Mouse (Mus musculus) cerebellum, adult (tissue): ENCODE data around the gene Ltbp1.

Source experiments
- ATAC-seq: cut with Nextera tagmentation; 2 replicates; pipeline ENCODE4 v1.9.2; 2017; ENCODE audit warnings: mild to moderate bottlenecking, moderate library complexity, mixed read lengths; ENCODE audit not compliant: insufficient number of reproducible peaks, low FRiP score, low TSS enrichment

Ltbp1 gene

DNA sequence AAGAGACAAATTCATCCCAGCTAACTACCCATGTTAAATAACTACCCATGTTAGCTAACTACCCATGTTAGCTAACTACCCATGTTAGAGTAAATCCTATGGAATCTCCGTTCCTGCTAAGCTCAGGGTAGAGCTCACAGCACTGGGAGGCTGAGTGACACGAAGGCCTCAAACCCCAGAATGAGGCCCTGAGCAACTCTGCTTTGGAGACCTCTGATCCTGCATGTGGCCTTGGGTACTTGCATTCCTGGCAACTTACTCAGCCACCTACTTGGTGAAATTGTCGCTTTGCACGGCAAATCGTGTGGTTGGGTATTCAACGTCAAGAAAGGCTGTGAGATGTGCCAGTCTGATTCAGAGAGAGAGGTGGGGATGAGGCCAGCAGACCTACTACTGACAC, 50.6 kb downstream of the Ltbp1 start:
- no peak for ATAC-seq

DNA sequence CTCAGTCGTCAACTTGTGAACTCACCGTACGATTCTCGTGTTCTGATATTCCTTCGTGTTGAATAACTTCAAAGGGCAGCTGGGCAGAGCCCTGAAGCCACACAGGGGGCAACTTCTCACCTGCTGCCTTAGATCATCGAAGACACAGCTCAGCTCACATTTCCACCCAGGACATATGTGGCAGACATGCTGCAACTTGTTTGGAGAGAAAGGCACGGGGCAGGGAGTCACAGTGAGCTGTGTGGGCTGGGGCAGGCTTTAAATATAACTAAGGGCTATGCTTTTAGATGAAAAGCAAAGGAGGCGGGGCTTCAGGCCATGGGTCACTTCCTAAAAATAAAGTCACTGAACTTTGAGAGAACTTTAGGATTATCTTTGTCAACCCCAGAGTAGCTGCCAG, 51.3 kb downstream of the Ltbp1 start:
- ATAC-seq = no peak

DNA sequence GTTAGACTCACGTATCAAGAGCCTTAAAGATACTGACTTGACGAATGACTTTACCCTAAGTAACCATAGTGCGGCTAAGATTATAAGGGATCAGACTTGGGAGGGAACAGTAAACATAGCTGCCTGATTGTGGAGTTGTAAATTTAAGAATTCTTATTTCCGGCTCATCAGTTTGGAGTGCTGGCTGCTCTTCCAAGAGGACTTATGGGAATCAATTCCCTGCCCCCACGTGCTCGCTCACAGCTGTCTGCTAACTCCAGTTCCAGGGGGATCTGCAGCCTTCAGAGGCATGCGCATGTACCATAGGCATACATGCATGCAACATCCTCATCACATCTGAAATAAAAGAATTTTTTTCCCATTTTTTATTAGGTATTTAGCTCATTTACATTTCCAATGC, 61.0 kb downstream of the Ltbp1 start:
- no peak for ATAC-seq

DNA sequence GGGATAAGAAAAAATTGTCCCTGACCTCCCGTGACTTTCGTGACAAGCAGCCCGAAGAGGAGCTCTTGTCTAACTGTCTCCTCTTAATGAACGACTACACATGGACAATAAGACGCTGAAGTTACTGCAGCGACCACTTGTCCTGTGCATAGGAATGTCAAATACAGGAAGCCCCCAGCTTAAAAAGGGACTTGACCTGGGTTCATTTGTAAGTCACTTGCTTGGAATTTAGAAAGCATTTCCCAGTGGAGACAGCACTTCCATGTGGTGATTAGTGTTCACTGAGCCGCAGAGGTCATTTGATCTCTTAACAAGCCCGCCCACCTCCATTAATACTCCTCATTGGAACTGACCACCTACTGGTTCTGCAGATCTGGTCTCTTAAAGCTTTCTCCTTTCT, 61.9 kb downstream of the Ltbp1 start:
- no peak for ATAC-seq

DNA sequence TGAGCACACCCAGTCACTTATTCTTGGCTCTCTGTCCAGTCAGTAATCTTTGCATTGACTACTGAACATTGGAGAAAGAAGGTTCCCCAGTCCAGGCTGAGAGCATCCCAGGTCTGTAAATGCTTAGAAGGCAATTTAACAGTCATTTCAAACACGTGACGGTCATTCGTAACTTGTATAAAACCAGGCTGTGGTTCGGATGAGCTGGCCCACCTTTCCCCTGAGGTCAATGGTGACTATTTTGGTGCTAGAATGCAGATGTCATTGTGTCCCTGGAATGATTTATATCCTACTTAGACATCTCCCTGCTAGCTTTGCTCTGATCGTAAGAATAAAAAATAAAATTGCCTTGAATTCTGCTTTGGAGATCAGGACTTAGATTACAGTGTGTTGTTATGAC, 63.9 kb downstream of the Ltbp1 start:
- no peak for ATAC-seq

DNA sequence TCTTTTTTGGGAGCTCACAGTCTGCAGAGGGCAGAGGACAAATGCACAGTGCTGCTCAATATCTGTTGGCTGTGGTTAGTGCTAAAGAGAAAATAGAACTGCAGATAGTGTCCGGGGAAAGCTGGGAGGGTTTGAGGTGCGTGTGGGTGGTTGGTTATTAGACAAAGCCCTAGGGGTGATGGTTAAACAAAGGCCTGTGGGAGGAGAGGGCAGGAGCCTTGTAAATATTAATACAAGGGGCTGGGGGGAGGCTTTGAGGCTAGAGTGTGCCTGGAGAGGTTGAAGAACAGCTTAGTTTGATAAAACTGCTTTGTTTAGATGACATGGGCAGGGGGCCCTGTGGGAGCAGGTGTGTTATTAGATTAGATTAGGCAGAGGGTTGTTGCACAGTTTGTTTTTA, 65.8 kb downstream of the Ltbp1 start:
- ATAC-seq = no peak

DNA sequence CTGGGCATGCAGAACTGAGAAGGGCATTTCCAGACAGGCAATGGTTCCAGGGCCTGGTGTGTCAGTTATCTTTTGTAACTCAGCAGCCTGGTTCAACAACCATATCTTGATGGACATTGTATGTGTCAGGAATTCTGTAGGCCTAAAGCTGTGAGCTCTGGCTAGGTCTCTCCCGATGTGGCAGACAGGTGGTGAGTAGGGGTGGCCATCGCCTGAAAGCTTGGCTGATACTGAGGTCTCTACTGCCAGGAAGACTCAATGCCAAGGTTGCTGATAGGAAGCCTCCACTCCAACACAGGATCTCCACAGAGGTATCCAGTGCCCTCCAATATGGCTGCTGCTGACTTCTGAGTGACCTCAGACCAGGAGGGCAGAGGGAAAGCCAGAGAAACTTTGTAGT, 66.4 kb downstream of the Ltbp1 start:
- no peak for ATAC-seq

DNA sequence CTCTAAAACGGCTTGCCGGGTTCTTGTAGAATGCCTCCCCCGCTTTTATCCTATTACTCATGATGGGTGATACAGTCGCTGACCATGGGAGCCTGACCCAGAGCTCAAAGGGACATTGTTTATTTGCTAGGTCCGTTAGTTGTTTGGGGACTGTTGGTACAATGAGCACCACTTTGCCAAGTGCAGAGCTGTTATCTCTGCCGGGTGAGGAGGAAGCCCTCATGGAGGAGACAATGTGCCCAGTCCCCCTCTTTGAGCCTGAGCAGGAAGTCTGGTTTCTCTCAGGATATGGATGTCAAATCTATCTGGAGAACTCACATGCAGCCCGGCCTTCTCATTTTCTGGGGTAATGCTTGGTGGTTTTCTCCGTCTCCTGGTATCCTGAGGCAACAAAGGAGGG, 68.5 kb downstream of the Ltbp1 start:
- ATAC-seq = no peak

DNA sequence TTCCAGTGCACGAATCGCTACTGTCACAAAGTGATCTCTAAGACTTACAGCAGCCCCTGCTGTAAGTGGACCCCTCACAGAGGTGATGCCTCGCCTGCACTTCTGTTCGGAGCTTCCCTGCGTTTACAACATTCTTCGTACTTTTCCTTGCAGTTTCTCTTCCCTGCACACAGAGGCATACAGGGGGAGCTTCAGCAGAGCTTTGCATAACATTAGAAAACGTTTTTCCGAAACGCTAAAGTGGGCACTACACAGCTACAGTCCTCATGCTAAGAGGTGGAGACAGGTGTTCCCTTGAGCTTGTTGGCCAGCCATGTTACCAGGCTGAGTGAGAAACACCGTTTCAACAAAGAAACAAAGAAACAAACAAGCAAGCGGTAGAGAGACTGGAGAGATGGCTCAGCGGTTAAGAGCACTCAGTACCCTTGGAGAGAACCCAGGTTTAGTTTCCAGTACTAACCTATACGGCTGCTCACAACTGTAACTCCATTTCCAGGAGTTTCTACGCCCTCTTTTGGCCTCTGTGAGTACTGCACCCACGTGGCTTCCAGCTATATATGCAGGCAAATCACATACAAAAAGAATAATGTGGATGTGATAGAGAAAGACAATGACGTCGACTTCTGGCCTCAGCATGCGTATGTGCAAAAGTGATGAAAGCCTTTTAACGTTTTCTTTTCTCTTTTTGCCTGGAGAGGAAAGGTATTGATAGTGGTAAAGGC, 69.8 kb downstream of the Ltbp1 start:
- no peak for ATAC-seq

DNA sequence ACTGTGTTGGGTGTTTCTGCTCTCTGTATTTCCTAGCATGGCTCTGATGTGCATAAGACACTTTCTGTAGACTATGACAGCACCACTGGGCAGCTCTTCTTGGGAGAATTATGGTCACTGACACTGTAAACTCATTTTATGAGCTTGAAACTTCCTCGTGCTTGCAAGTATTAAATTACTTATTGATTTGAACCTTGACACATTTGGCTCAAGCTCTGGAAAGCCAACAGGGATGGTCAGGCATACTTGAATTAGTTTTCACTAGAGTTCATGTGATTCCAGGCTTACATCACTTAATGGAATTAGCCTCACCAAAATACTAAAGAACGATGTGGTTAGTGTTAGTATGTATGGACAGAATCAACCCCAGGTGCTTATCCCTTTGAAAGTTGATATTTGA, 76.0 kb downstream of the Ltbp1 start:
- ATAC-seq = no peak

DNA sequence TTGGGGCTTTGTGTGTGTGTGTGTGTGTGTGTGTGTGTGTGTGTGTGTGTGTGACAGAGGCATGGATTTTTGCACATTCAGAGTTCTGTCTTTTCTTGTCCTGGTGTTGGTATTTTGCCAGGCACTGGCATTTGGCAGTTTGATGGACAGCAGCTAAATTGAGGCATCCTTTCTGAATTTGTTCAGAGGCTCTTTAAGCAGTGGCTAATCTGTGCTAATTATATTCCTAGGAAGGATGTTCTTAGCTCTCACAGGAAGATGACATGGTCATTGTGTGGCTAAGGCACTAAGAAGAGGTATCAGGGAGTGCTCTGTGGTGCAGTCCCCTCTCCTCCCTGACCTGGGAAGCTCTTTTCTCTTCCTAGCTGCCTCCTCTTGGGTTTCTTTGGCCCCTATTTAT, 77.1 kb downstream of the Ltbp1 start:
- no peak for ATAC-seq

DNA sequence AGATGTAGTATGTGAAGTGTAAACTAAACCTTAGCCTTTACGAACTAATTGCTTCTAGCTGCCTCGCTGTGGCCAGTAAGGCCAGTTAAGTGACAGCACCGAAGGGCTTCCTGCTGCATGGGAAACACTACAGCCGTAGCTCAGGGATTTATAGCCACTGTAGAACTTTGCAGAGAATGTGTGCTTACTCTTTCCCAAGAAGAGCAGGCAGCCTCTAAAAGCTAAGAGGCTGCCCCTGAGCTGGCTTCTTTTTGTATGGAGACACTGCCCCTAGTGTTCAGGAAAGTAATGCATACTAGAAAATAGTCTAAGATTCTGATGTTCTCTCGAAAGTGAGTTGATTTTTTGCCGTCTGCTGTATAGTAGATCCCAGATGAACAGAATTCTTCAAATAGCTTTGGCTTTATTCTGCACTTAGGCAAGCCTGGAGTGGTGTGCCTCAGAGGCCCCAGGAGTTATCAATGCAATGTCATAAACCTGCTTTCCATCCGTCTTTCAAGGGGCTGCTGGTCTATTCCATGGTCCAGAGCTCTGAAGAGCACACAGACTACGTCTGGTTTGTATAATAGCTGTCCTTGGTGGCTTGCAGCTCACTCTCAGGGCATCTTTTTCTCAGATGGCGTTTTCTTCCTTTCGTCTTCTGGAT, 82.1 kb downstream of the Ltbp1 start:
- ATAC-seq = peak; percentile 49; the same call in 1 of the 2 replicates

DNA sequence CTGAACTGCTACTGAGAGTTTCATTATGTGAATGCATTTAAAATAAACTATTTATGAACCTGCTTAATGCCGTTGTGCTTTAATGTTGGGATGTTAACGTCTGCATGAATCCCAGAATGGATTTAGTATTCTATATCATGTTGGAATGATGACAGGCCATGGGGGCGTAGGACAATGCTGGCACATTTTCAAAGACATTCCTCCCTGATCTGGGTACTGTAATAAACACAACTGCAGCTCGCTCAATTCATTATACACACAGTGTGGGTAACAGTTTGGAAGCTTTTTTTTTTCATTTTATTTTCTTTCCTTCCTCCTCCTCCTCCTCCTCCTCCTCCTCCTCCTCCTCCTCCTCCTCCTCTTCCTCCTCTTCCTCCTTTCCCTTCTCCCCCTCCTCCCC, 82.9 kb downstream of the Ltbp1 start:
- no peak for ATAC-seq

DNA sequence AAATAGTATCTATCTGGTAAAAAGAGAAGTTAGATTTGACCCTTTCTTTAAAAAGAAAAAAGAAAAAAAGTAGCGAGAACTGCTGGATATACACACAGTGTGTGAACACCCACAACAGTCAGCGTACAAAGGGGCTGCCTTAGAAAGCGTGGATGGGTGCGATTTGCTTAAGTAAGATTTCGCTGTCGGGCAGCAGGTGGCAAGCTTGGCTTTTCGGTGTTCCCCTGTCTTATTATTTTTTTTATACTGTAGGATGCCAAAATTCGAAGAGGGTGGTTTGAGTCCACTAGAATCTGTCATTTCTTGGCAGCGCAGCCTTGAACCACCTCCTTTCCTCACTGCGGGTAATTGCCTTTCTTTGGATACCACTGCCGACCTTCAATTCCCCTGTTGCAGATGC, 83.4 kb downstream of the Ltbp1 start:
- no peak for ATAC-seq

DNA sequence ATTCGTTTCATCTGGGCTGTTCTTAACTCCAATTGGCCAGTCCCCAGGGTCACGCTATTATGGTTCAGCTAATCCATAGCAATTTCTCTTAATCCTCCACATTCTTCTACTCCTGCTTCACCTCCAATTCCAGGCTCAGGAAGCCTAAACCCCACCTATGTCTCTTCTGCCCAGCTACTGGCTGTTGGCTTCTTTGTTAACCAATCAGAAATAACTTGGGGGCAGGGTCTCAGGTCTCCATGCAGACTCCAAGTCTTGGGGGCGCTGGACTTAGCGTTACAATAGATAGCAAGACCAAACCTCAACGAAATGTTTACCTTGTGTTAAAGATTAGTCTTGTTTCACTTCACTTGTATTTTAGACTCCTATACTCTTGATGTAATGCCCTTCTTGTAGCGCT, 85.2 kb downstream of the Ltbp1 start:
- no peak for ATAC-seq

DNA sequence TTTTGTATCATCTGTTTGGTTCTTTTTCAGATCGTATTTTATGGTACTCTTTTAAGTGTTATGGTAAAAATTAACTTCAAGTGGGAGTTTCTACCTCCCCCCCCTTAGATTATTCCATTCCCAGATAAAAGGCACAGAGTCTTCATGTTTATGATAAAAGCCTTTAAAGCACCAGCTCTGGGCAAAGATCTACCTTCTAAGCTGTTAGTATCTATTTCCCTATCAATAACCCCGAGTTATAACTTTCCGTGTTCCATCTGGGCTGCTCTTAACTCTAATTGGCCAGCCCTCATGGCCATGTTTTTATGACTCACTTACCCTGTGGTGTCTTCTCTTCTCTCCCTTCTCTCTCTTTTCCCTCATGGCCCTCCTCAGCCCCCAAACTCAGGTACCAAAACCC, 88.2 kb downstream of the Ltbp1 start:
- no peak for ATAC-seq

DNA sequence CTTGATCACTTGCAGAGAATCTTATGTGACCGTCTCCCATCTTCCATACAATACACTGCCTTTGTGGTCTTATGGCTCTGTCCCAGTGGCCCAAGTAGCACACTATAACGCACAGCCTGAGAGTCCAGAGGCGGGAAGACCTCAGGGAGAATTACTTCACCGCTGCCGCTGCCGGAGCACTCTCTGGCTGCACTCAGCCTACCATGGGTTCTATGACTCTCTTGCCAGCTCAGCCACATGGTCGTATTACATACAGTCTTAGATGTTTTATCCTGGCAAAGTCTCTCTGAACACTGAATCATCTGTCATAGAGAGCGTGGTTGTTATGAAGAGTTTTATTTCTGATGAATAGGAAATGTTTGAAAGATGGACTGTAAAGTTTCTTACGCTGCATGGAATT, 89.2 kb downstream of the Ltbp1 start:
- ATAC-seq = no peak

DNA sequence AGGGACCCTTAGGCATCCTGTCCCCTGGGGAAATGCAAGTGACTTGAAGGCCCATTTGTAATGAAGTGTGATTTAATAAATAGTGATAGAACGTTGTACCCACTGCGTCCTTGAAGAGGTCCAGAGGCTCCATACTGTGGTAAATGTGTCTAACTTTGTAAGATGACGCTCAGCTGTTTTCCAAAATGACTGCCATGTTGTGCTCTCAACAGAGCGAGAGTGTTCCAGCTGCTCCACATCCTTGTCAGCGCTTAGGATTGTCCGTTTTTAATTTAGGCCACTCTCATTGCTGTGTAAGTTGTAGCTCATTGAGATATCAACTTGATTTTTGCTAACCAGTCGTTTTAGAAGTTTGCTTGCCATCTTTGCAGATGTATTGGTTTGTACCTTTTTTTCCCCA, 91.4 kb downstream of the Ltbp1 start:
- no peak for ATAC-seq

DNA sequence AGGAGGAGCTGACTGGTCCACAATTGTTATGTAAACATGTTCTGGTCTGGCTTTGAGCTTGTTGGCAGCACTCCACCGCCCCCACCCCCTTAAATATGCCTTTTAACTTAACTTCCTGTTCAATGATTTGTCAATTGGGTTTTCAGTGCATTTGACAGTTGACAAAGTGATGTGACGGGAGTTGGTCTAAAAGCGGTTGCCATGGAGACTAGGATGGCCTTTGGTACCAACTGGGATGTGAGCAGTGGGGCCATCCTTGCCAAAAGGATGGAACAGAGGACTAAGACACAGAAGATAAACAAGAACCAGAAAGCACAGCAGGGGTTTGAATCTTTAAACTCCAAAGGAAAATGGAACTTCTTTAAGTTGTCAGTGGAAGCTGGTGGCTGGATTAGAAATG, 92.0 kb downstream of the Ltbp1 start:
- no peak for ATAC-seq

DNA sequence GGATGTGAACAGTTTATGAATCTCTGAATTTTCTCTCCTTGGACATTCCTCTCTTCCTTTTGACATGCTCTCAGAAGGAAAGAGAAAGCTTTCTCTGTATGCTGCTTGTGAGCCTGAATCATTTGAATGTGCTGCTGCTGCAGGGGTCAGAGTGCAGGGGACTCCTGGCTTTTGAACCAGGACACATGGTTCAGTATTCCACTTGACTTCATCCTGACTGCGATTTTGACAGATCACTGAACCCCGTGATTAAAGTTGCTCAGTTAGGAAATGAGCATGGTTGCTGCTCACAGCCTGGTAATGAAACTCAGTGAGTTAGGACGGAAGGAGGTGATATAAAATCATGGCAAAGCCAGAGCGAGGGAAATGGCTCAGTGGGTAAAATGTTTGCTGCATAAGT, 95.8 kb downstream of the Ltbp1 start:
- no peak for ATAC-seq

DNA sequence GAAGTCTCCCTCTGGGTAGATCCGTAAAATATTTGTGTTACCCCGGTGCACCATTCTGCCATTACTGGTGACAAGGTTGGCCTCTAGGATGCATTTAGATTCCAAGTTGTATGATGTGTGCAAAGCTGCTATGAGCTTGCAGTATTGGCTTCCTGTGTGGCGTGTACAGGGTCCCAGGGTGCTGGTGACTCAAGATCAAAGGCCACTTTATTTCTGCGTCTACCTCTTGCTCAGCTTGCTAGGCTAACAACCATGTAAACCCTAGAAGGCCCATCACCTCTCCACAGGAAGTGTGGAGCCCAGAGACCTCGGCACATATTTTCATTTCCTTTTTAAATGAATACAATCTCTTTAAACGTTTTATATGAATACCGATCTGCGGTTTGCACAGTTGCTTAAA, 96.6 kb downstream of the Ltbp1 start:
- no peak for ATAC-seq

DNA sequence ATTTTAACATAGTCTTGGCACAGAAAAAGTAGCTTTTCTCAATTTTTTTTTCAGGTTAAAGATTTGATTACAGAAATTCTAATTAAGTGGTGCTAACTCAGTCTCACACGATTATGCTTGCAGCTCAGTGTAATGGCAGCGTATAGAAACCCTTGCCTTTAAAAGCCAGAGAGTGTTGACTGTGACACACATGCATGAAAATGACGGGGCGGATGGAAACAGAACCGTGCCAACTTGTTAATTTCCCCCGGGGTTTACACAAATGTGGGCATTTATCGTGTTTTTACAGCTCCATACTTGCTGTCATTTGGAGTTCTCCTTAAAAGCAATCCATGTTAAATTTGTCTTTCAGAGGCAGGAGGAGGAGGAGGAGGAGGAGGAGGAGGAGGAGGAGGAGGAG, 102.0 kb downstream of the Ltbp1 start:
- ATAC-seq = no peak
